Mouse (Mus musculus) heart, adult 10 weeks (tissue): ENCODE measurements around the gene Atp6ap1. TPM values are rescaled to one million over a fixed set of nuclear protein-coding genes. Genes with fewer than 3 reads are reported as not detected.

Source experiments
- polyA plus RNA-seq: library from polyadenylated mRNA; stranded (reverse); fragments of 350-450 nt; fragmentation: Illumina TruSeq; extraction: RNeasy Lipid Tissue Mini Kit (QIAGEN cat#74804); gene quantifications from one replicate; pipeline ENCODE4 v1.2.3, GENCODE M21; 2014; ENCODE audit warnings: low read depth, low replicate concordance

Atp6ap1 gene
- 178 TPM for polyA plus RNA-seq

GRCm38 (mm10) chrX:74296538-74297448 is at the start of gene Atp6ap1:
Gene Atp6ap1, plus strand, starts transcription at chrX:74297097.

GRCm38 (mm10) chrX:74249615-74250014 is 47.3 kb upstream of the Atp6ap1 start, which contains the start of gene Flna:
Gene Flna, minus strand, starts transcription at chrX:74249820.

GRCm38 (mm10) chrX:74254153-74254887 is 42.6 kb upstream of the Atp6ap1 start, which contains the start of gene Emd:
Gene Emd, plus strand, starts transcription at chrX:74254687.

GRCm38 (mm10) chrX:74270062-74270901 is 26.6 kb upstream of the Atp6ap1 start, which contains the start of gene Rpl10:
Gene Rpl10, plus strand, starts transcription at chrX:74270812.

GRCm38 (mm10) chrX:74281732-74282394 is 15.0 kb upstream of the Atp6ap1 start, which contains the start of the genes Taz and Dnase1l1:
Gene Taz, plus strand, starts transcription at chrX:74281912.
Gene Dnase1l1, minus strand, starts transcription at chrX:74282337.

GRCm38 (mm10) chrX:74304867-74305700 is 8.2 kb downstream of the Atp6ap1 start, which contains the start of gene Gdi1:
Gene Gdi1, plus strand, starts transcription at chrX:74304998.

GRCm38 (mm10) chrX:74312540-74313464 is 15.9 kb downstream of the Atp6ap1 start, which contains the start of gene Fam50a:
Gene Fam50a, plus strand, starts transcription at chrX:74313033.

GRCm38 (mm10) chrX:74328725-74329161 is 31.8 kb downstream of the Atp6ap1 start, which contains the start of gene Plxna3:
Gene Plxna3, plus strand, starts transcription at chrX:74329066.

GRCm38 (mm10) chrX:74353467-74353770 is 56.5 kb downstream of the Atp6ap1 start, which contains the start of gene Lage3:
Gene Lage3, minus strand, starts transcription at chrX:74353618.

Other genes starting within 250 kb of the Atp6ap1 start
- gene Opn1mw, start 169.6 kb upstream of the Atp6ap1 start, polyA plus RNA-seq: not detected
- 20.1 TPM for gene Mecp2, start 161.7 kb upstream of the Atp6ap1 start, polyA plus RNA-seq
- not detected for gene Tex28, start 129.3 kb upstream of the Atp6ap1 start, polyA plus RNA-seq
- gene Tktl1, start 119.8 kb upstream of the Atp6ap1 start, polyA plus RNA-seq: not detected
- gene Flna, start 47.3 kb upstream of the Atp6ap1 start, polyA plus RNA-seq: 157 TPM
- 58.3 TPM for gene Emd, start 42.4 kb upstream of the Atp6ap1 start, polyA plus RNA-seq
- 920 TPM for gene Rpl10, start 26.3 kb upstream of the Atp6ap1 start, polyA plus RNA-seq
- 89.4 TPM for gene Taz, start 15.2 kb upstream of the Atp6ap1 start, polyA plus RNA-seq
- 20.8 TPM for gene Dnase1l1, start 14.8 kb upstream of the Atp6ap1 start, polyA plus RNA-seq
- 84.5 TPM for gene Gdi1, start 7.9 kb downstream of the Atp6ap1 start, polyA plus RNA-seq
- gene Fam50a, start 15.9 kb downstream of the Atp6ap1 start, polyA plus RNA-seq: 33.4 TPM
- 2.0 TPM for gene Plxna3, start 32.0 kb downstream of the Atp6ap1 start, polyA plus RNA-seq
- 31.3 TPM for gene Lage3, start 56.5 kb downstream of the Atp6ap1 start, polyA plus RNA-seq
- 73.7 TPM for gene Ubl4a, start 76.1 kb downstream of the Atp6ap1 start, polyA plus RNA-seq
- 7.1 TPM for gene Slc10a3, start 76.3 kb downstream of the Atp6ap1 start, polyA plus RNA-seq
- gene Fam3a, start 96.2 kb downstream of the Atp6ap1 start, polyA plus RNA-seq: 25.7 TPM
- gene Ikbkg, start 96.2 kb downstream of the Atp6ap1 start, polyA plus RNA-seq: 23.9 TPM
- gene G6pdx, start 132.1 kb downstream of the Atp6ap1 start, polyA plus RNA-seq: 8.7 TPM
- gene Gm6880, start 184.3 kb downstream of the Atp6ap1 start, polyA plus RNA-seq: not detected